Mouse (Mus musculus) olfactory bulb, adult 2 months (tissue): ENCODE data around the gene Ppp1r12b. TPM values are rescaled to one million over a fixed set of nuclear protein-coding genes. Genes with fewer than 3 reads are reported as not detected.

Source experiments
- H3K27ac ChIP-seq: fragments of 200-500 bp; 2 replicates; pipeline ENCODE4 v1.5.1; 2012; ENCODE audit warnings: low read depth, low read length; ENCODE audit not compliant: insufficient read depth
- H3K4me1 ChIP-seq: fragments of 200-500 bp; 2 replicates; pipeline ENCODE4 v1.6.1; 2012; ENCODE audit warnings: low read length; ENCODE audit not compliant: control insufficient read depth, insufficient read depth
- H3K4me3 ChIP-seq: fragments of 200-500 bp; 2 replicates; pipeline ENCODE4 v1.5.1; 2012; ENCODE audit warnings: mild to moderate bottlenecking, low read depth, low read length, moderate library complexity; ENCODE audit not compliant: insufficient read depth
- CTCF ChIP-seq: fragments of 200-500 bp; IDR thresholded peaks from 2 replicates; pipeline ENCODE4 v1.5.1; 2012; ENCODE audit warnings: low read depth, mild to moderate bottlenecking, low read length, moderate library complexity; ENCODE audit not compliant: insufficient read depth
- POLR2A ChIP-seq: fragments of 200-500 bp; IDR thresholded peaks from 2 replicates; pipeline ENCODE4 v1.6.1; 2012; ENCODE audit warnings: mild to moderate bottlenecking, low read depth, low read length, moderate library complexity; ENCODE audit not compliant: insufficient read depth
- WGBS: fragments of 180-500 bp; shearing (Covaris S2); methylation state at CpG from one replicate; pipeline ENCODE4 v1.1.7; 2018; 5-methylcytosine and 5-hydroxymethylcytosine counted together
- polyA plus RNA-seq: library from polyadenylated mRNA; stranded (reverse); fragments of >200 nt; gene quantifications from 2 replicates; pipeline ENCODE4 v1.2.4, GENCODE M21; 2012; ENCODE audit warnings: low replicate concordance; ENCODE audit not compliant: missing spikeins, insufficient read depth, insufficient read length

Gene Ppp1r12b
- polyA plus RNA-seq, 1 experiment = 34.2 TPM

DNA sequence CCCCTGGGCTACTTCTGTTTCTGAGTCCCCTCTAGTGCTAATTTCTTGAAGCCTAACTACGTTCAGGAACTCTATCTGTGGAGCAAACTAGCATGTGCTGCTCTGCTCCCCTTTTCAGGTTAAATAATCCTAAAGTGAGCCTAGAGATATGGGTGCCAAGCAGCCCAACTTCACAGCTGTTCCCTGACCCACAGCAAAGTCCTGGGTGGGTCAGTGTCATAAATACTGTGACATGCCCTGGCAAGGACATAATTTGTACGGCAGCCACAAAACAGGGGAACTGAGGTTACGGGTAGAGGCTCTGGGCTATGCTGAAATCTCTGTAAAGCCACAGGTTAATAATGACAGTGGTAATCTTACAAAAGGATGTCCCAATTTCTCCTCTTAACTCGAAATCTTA lies 40.3 kb downstream of the Ppp1r12b start:
- TF ChIP-seq POLR2A = no peak
- no peak for TF ChIP-seq CTCF
- H3K27ac ChIP-seq = no peak overlapping the region
- peaks cover 2% of the 10 kb centered on the region; the same call in 1 of the 2 replicates for H3K4me1 ChIP-seq
- 85% methylated on average over 4 of the region's 4 CpGs for WGBS
- H3K4me3 ChIP-seq = no peak overlapping the region

DNA sequence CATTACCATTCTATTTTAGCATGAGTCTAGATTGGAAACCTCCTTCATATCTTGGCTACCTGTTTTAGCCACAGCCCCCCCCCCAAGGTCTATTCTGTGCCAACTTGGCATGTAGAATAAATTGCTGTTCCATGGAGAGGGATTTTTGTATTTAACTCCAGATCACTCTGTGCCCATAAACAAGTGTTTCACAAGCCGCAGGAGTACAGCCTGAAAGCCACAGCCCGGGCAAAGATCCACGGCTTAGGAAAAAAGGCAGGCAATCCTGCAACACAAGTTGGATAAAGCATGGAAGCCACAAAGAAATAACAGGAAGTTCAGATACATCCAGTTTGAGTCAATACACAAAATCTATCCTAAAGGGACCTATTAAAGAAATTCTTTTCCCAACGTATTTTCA lies 42.2 kb downstream of the Ppp1r12b start:
- TF ChIP-seq POLR2A (no peak), CTCF (no peak)
- WGBS = 63% methylated on average over 4 of the region's 4 CpGs
- Histone ChIP-seq H3K27ac (no peak overlapping the region), H3K4me3 (no peak overlapping the region), H3K4me1 (peaks cover 5% of the 10 kb centered on the region)

DNA sequence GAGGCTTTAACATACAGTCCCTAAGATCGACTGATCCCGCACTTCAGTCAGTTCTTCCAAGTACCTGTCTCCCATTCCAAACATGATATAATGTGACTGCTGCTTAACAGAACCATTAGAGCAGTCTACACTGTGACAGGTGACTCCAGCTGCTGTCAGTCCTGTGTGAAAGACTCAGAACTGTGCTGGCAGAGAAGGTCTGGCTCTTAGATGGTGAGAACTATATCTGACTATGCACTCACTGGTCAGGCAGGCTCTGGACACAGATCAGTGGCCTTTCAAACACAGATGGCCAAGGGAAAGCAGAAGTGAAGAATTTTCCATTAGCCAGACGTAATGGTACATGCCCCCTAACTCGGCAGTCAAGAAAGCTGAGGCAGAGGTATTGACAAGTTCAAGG lies 43.9 kb downstream of the Ppp1r12b start:
- no peak for TF ChIP-seq POLR2A
- TF ChIP-seq CTCF = no peak
- H3K4me1 ChIP-seq = peaks cover 5% of the 10 kb centered on the region
- H3K4me3 ChIP-seq = no peak overlapping the region
- WGBS = 89% methylated on average over 4 of the region's 4 CpGs
- H3K27ac ChIP-seq = 0 out of 2 replicates have a peak overlapping the region, but pooled peaks have one; percentile 10

DNA sequence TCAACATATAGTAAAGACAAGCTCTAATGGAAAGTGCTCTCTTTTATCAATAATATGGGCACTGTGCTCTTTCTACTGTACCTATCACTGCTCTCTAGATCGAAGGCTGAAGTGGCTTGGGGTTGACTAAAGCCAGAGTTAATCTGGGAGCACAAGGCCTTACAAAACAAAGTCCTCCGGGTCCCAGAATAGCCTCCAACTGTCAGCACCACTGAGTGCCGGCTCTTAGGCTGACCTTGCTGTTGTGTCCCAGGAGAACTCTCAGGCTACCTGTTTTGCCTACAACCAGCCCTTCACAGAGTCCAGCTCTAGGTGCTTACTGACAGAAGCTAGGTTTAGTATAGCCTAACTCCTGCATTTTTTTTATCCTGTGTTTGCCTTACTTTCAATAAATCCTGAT lies 45.7 kb downstream of the Ppp1r12b start:
- peaks cover 4% of the 10 kb centered on the region for H3K4me1 ChIP-seq
- 29% methylated on average over 3 of the region's 3 CpGs for WGBS
- TF ChIP-seq POLR2A (no peak), CTCF (no peak)
- no peak overlapping the region for H3K4me3 ChIP-seq
- H3K27ac ChIP-seq = peak overlapping the region; percentile 61

DNA sequence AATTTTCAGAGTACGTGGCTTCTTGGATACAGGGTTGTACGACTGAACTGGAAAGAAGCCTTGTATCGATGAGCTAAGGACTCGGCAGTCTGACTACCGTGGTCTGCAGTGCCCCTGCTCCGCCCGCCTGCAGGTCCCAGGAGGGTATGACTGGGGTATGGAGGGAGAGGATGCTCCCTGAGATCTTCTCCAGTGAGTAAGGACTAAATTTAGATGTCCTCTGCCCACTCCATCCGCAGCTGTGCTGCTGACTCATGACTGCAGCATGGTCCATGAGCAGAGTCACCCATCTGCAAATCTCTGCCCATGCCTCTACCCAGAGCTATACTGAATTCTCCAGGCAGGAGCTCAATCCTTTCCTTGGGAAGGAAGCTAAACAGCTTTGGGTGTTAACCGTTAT lies 46.3 kb downstream of the Ppp1r12b start:
- H3K27ac ChIP-seq = peak overlapping the region; percentile 65
- 18% methylated on average over 9 of the region's 9 CpGs for WGBS
- peaks cover 3% of the 10 kb centered on the region for H3K4me1 ChIP-seq
- H3K4me3 ChIP-seq = peak overlapping the region; percentile 9; the same call in 1 of the 2 replicates
- TF ChIP-seq CTCF (no peak), POLR2A (0 out of 2 replicates have a peak, but pooled peaks have one; percentile 16)

DNA sequence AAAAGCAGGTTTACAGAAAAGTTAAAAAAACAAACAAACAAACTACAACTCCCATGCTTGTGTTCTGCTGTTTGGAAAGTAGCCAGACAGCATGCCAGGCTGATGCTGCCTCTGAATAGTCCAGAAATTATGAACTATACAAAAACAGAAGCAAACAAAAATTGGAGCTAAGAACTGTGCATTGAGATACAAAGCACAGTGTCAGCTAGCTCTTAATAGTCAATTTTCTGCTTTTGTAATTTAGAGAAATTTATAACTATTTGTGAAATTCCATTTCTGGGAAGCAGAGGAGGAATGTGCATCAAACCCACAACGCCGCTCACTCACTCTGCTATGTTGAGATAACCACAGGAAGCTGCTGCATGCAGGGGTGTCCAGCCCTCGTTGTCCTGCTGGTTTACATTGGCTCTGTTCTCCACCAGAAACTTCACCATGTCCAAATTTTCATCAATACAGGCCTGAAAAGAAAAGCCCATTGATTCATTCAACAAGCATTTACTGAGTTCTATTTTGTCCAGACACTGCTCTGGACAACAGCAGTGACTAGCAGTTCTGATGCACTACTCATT lies 53.6 kb downstream of the Ppp1r12b start:
- H3K4me1 ChIP-seq = peaks cover 2% of the 10 kb centered on the region; the same call in 1 of the 2 replicates
- no peak overlapping the region for H3K4me3 ChIP-seq
- WGBS = 43% methylated on average over 3 of the region's 3 CpGs
- no peak overlapping the region for H3K27ac ChIP-seq
- no peak for TF ChIP-seq CTCF
- no peak for TF ChIP-seq POLR2A

DNA sequence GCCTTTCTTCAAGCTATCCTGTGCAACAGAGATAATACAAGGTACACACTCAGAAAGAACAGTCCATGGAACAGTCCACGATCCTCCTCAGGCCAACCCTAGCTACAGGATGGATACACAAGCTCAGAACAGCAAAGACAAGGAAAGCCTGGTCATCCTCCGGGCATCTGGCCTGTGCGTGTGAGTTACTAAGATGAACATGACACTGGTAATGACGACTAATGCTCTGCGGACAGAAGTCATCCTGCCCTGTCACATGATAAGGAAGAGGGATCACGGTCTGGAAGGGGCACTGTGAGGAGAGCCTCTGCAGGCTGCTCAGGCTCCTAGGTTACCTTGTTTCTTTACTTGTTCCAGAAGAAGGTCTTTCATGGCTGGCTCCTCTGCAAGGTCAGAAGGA lies 59.7 kb downstream of the Ppp1r12b start:
- H3K27ac ChIP-seq = no peak overlapping the region
- 97% methylated on average over 6 of the region's 6 CpGs for WGBS
- no peak overlapping the region for H3K4me3 ChIP-seq
- no peak for TF ChIP-seq POLR2A
- no peak for TF ChIP-seq CTCF
- H3K4me1 ChIP-seq = peaks cover 5% of the 10 kb centered on the region; the same call in 1 of the 2 replicates

DNA sequence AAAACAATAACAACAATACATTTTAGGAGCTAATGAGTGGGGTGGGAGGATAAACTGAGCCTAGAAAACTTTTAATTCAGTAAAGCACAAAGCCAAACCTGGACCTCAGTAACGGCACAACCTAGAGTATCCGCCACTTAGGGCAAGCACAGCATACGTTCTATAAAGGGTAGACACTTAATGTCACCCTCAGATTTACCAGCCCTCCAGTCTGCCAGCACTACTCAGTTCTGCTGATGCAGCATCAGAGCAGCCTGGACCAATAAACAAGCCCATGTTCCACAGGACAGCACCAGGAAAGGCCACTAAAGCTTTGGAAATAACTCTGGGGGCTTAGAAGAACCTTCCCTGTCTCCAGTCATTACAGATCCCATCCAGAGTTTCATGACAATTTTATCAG lies 60.9 kb downstream of the Ppp1r12b start:
- TF ChIP-seq CTCF (no peak), POLR2A (no peak)

DNA sequence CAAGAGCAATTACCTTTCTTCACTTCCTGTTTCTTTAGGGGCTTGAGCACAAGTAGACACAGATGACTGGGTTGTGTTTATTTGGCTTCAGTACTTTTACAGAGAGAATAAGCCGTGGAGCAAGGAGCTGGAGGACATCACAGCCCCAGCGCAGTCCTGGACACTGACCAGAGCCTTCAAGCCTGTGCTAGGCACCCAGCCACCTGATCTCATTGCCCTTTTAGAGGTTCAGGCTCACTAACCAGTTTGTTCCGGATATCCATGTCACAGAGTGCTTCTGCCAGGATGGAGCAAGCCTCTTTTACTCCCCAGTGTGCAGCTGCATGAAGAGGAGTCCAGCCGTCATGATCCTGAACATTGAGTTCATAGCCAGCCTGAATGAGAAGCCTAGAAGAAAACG lies 63.8 kb downstream of the Ppp1r12b start:
- TF ChIP-seq CTCF = no peak
- no peak for TF ChIP-seq POLR2A
- 74% methylated on average over 5 of the region's 5 CpGs for WGBS
- Histone ChIP-seq H3K4me1 (peaks cover 11% of the 10 kb centered on the region), H3K27ac (no peak overlapping the region), H3K4me3 (no peak overlapping the region)

More for the DNA sequence above, 60.9 kb downstream of the Ppp1r12b start:
- no peak overlapping the region for H3K27ac ChIP-seq
- peaks cover 8% of the 10 kb centered on the region; the same call in 1 of the 2 replicates for H3K4me1 ChIP-seq
- no peak overlapping the region for H3K4me3 ChIP-seq
- WGBS = 94% methylated on average over 3 of the region's 3 CpGs
